Mouse (Mus musculus): Measurements from ENCODE around the gene Fcrla. TPM values are rescaled to one million over a fixed set of nuclear protein-coding genes. Genes with fewer than 3 reads are reported as not detected.
"Not testable (repeated sequence)": the region's sequence is repeated elsewhere in the genome, so short reads cannot be mapped to it uniquely, and the experiment has no call there.

Gene Fcrla
- total RNA-seq (2021), result not detected

DNA sequence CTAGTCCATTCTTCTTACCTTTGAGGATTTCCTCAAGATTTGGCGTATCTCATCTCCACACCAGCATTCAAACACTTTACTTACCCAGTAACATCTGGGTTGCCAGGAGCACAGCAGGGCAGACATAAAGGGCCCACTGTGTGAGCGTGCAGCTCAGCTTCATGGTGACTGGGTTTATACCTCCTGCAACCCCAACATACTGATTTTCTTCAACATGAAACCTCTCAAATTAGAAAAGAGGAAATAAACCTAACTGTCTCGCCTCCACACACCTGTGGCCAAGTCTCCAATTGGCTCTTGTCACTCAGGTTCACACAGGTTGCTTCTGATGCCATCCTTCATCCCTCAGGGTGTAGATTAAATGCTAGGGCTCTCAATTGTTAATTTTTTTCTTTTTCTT lies at the start of gene Fcrla:
Fcrla (minus strand) TSS at position 206 of the 400 bp plus-strand sequence.
- no peak for DNase-seq
- intact Hi-C loops (cut with DNase I), result no loop called here

DNA sequence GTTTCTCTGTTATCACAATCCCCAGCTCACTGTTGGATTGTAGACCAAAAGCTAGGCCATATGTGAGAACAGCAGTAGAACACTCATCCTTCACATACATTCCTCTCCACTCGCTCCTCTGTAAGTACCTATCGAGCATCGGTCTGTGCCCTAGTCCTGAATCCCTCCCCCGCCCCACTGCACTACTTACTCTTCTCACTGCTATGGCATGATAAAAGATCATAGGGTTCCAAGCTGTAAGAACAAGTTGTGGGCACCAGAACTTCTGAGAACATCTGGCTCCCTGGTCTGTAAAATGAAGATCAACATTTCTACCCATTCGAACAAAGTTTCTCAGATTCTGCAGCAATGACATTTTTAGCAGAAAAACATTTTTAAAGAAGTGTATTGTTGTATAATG lies 49.1 kb upstream of the Fcrla start, which contains the start of gene Fcgr2b:
Fcgr2b (minus strand) TSS at position 101 of the 400 bp plus-strand sequence.
- DNase-seq, result no peak
- intact Hi-C loops (cut with DNase I), result no loop called here

DNA sequence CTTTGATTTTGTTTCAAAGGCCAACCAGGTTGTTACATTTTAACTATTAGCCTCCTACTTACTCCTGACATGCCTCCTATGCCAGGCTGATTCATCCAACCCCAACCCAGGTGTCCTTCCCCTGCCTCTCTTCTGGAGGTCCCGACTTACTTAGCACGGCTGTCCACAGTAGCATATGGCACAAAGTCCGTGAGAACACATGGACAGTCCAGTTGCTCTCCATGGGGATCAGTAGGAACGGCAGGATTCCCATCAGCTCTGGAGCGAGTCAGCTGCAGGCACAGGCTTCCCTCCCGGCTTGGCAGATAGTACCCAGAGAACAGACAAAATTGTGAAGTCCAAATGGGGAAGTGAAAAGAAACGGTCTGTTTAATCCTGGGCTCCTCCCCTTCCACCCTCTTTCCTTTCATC lies 48.4 kb upstream of the Fcrla start:
- intact Hi-C loops (cut with DNase I), result no loop called here
- DNase-seq, result no peak

DNA sequence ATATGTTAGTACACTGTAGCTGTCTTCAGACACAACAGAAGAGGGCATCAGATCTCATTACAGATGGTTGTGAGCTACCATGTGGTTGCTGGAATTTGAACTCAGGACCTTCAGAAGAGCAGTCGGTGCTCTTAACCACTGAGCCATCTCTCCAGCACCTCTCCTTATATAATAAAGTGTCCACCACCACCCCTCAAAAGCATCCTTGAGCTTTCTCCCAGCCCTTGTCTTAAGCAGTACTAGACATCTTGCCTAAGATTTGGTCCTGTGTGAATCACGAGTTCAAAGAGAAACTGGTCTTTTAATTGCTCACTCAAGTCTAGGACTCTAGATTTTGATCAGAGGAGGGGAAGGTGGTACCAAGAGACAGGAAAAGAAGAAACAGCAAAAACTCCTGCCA lies 48.0 kb upstream of the Fcrla start:
- DNase-seq; intact Hi-C loops (cut with DNase I): not testable (repeated sequence)

DNA sequence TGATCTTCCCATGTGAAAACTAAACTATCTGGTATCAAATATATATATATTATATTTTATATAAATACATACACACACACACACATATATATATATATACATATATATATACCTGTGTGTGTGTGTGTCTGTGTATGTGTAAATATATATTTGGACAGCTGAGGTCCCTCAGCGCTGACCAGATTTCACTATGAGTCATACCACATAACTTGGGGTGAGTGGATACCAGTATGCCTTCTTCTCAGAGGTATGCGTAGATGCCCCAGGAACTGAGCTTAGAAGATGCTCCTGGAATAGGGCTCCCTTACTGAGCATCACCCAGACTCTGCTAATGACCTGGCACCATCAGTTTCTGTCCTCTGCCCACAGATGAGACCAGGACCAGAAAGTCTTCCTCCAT lies 47.4 kb upstream of the Fcrla start:
- intact Hi-C loops (cut with DNase I), result no loop called here
- no peak for DNase-seq

DNA sequence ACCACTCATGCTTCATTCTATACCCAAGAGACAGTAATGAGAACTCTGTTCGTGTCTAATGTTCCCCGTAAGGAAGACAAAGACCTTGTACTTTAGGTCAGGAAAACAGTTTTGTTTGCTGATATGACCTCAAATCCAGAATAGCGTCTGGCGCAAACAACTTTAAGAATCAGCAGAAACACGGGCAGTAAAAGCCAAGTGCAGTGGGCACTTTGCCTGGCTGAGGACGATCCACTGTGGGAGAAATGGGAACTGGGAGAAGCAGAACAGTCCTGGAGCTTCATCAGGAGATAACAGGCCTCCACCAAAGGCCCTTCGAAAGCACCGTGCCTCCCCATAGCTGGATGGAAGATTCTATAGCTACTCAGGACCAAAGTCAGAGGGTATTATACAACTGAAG lies 46.8 kb upstream of the Fcrla start:
- intact Hi-C loops (cut with DNase I), result no loop called here
- no peak for DNase-seq

DNA sequence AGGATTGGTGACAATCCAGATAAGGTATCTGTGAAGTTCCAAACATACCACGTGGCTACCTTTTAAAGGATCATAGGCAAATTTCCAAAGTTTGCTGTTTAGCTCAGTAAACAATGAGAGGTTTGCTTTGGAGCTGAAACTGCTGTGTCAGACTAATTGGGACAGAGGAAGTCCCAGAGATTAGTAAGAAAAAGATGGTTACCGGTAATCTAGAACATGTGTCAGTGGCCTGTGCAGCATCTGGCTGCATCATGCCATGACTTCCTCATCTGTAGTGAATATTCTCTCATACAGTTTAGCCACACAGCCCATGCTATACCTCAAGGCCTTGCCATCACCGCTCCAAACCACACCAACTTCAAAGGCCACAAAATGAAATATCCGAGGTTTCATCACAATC lies 45.6 kb upstream of the Fcrla start:
- intact Hi-C loops (cut with DNase I), result no loop called here

DNA sequence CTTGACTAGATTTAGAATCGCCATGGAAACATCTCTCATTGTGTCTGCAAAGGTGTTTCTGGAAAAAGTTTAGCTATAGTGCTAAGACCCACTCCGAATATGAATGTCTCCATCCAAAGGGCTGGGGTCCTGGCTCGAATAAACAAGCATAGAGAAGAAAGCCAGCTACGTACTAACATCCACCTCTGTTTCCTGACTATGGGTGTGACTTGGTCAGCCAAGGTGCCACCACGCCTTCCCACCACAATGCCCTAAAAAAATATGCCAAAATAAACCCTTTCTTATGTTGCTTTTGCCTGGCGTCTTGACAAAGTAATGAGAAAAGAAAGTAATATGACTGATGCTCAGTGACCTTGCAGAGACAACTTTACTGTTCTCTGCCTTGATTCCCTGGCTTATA lies 45.1 kb upstream of the Fcrla start:
- no peak for DNase-seq
- intact Hi-C loops (cut with DNase I), result no loop called here

More for the DNA sequence above, 45.6 kb upstream of the Fcrla start:
- no peak for DNase-seq

DNA sequence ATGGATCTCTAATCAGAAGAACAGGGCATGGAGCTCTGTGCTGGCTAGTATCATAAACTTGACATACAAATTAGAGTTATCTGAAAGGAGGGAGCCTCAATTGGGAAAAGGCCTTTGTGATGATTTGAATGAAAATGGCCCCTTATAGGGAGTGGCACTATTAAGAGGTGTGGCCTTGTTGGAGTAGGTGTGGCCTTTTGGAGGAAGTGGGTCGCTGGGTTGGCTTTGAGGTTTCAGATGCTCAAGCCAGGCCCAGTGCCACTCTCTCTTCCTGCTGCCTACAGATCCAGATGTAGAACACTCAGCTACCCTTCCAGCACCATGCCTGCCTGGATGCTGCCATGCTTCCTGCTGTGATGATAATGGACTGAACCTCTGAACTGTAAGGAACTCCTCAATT lies 41.2 kb upstream of the Fcrla start:
- intact Hi-C loops (cut with DNase I), result no loop called here
- DNase-seq, result no peak

DNA sequence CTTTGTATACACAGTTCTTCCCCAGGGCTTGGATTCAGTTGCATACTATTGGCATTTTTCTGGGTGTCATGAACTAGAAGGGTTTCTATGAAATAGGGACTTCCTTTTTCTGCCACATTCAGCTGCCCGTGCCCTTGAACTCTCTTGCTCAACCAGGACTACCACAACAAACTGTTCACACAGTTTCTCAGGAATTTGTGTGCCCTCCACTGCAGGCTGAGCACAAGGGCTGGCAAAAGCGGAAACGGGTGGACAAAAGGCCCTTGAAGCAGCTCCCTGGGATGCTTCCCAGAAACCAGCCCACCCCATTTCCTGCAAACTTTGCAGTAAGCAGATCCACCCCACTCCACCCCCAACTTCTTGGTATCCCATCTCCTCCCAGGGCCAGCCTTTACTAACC lies 40.2 kb upstream of the Fcrla start:
- no peak for DNase-seq
- intact Hi-C loops (cut with DNase I), result no loop called here

DNA sequence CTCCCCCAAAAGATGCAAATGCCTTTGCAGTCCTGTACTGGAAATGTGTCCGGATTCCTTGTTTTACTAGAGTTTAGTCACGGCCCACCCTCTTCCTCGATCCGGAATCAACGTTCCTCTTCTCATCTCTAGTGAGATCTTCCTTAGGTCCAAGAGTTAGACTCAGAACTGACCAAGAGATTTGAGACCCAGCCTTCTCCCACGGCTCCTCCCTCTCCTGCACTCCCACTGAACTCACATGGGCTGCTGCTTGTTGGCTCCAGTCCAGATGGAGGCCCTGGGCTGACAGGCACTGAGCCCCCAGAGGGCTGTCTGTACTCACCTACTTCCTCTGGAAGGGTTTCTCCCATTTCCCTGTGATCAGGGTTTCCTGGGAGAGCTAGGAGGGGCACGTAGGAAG lies 35.7 kb upstream of the Fcrla start:
- intact Hi-C loops (cut with DNase I), result no loop called here
- DNase-seq, result no peak

DNA sequence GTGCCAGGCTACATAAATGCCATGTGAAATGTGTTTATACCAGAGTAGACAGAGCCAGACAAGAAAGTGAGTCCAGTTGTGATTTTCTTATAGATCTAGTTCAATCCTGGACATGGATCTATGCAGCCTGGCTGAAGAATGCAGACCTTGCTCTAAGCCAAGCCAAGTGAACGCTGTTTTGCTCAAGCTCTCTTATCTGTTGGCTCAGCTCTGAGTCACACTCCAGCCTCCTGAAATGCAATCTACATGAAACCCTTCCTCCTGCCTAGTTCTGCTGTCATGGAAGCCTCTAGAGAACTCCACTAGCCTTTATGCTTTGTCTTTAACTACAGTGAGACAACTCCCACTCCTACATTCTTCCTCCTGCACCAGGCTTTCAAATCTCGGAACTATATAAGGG lies 34.9 kb upstream of the Fcrla start:
- no peak for DNase-seq
- intact Hi-C loops (cut with DNase I), result no loop called here

DNA sequence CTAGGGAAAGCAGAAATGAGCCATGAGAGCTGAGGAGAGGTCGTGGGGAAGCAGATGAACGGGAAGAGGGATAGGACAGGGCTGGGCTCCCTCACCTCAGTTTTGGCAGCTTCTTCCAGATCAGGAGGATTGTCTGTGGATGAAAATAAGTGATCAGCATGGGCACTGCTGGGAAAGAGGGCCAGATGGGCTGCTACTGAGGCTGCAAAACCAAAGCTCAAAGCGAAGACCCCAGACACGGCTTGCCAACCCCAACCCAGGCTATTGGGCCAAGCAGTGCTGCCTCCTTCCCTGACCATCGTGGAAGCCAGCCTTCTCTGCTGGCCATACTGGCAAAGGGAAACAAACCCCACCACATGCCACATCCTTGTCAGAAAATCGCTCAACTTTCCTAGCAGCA lies 33.7 kb upstream of the Fcrla start:
- intact Hi-C loops (cut with DNase I), result no loop called here
- peak; percentile 3 for DNase-seq

DNA sequence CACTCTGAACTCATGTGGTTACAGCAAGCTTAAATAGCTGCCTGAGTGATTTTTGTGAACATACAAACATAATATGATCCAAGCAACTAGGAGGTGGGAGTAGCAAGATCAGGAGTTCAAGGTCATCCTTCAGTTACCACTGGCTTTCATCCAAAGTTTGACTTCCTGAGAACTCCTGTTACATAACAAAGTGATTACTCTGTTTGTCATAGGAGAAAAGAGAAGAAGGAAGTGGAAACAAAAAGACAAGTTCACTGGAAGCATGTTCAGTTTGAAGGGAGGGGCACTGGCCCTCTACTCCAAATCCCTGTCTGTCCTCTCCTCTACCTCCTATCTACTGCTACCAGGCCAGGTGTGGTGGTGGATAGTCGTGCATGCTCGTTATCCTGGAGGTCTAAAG lies 32.4 kb upstream of the Fcrla start:
- intact Hi-C loops (cut with DNase I), result no loop called here
- no peak for DNase-seq

DNA sequence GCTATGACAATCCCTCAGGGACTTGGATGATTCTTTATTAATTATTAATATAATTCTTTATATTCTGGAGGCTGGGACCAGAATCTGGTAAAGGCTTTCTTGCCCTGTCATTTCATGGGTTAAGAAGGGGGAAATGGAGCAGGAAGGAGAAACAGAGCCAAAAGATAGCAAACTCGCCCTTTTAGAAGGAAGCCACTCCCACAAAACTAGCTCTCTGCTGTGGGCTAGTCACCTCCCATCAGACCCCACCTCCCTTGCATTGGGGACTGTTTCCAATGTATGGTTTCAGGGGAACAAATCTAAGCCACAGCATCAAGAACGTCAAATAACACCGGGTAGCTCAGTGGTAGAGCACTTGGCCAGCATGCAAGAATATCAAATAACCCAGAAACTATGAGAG lies 30.8 kb upstream of the Fcrla start:
- no peak for DNase-seq
- intact Hi-C loops (cut with DNase I), result no loop called here

DNA sequence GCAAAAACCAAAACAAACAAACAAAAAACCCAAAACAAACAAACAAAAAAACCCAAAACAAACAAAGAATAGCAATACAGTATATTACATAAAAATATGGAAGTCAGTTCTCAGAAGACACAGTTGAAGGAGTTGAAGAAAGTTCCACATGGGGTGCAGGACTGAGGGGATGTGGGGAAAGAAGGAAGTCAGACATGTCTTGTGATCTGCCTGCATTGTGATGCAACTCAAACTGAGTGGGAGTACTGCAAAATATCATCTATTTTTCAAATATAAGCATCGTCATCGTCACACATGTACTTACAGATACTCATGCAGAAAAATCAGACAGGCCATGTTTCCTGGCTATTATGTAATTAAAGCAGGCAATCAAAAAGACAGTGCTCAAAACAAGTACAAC lies 25.8 kb upstream of the Fcrla start:
- intact Hi-C loops (cut with DNase I), result no loop called here
- no peak for DNase-seq

DNA sequence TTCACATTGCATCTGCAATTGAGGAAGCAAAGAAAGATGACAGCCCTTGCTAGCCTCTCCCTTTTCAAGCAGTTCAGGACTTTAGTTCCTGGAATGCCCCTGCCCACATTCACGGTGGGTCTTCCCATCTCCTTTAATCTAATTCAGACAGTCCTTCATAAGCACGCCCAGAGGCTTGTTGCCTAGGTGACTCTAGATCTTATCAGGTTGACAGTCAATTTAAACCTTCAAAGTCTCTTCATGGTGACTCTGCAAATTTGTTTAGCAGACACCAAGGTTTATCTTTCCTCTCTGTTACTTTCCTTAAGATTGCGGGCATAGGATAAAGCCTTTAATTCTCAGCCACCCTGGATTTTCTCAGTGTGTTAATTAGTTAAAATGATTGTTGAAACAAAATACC lies 23.4 kb upstream of the Fcrla start:
- no peak for DNase-seq
- intact Hi-C loops (cut with DNase I), result no loop called here

DNA sequence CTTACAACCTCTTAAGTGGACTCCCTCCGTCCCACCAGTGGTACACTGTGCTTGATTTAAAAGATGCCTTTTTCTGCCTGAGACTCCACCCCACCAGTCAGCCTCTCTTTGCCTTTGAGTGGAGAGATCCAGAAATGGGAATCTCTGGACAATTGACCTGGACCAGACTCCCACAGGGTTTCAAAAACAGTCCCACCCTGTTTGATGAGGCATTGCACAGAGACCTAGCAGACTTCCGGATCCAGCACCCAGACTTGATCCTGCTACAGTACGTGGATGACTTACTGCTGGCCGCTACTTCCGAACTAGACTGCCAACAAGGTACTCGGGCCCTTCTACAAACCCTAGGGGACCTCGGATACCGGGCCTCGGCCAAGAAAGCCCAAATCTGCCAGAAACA lies 17.5 kb upstream of the Fcrla start:
- DNase-seq; intact Hi-C loops (cut with DNase I): not testable (repeated sequence)

DNA sequence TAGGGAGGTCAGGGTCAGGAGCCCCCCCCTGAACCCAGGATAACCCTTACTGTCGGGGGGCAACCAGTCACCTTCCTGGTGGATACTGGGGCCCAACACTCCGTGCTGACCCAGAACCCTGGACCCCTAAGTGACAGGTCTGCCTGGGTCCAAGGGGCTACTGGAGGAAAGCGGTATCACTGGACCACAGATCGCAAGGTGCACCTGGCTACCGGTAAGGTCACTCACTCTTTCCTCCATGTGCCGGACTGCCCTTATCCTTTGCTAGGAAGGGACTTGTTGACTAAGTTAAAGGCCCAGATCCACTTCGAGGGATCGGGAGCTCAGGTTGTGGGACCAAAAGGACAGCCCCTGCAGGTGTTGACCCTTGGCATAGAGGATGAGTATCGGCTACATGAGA lies 16.8 kb upstream of the Fcrla start:
- DNase-seq; intact Hi-C loops (cut with DNase I): not testable (repeated sequence)

DNA sequence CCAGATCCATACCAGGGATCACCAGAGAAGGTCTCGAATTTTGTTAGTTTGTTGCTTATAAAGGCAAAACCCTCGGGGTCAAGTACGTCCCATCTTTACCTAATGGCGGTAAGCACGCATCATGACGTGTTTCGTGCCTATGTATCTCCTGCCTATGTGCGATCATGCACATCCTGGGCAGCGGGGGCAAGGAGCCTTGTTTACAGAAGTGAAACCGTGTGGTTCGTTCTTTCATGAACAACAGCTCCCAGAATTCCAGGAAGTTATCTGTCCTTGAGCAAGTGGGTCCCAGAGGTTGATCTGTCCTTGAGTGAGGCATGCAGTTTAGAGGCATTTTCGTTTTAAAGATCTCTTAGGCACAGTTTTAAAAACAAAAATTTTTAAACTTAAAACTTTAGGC lies 11.9 kb upstream of the Fcrla start:
- intact Hi-C loops (cut with DNase I), result no loop called here
- no peak for DNase-seq

DNA sequence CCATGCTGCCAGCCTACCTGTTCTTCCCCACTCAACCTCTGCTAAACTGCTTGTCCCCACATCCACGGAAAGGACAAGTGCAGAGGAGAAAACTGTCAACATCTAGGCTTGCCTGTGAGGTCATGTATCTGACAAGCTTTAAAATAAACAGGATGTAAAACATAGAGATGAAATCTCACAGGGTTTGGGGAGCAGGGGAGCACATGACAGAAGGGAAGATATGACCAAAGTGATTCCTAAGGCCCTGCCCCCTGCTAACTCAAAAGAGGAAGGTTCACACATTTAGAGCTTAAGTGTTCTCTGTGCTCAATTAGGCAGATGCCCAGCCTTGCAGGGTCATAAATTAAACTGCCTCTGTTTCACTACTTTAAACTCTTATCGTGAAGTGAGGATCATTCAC lies 7.0 kb upstream of the Fcrla start:
- intact Hi-C loops (cut with DNase I), result no loop called here
- no peak for DNase-seq

DNA sequence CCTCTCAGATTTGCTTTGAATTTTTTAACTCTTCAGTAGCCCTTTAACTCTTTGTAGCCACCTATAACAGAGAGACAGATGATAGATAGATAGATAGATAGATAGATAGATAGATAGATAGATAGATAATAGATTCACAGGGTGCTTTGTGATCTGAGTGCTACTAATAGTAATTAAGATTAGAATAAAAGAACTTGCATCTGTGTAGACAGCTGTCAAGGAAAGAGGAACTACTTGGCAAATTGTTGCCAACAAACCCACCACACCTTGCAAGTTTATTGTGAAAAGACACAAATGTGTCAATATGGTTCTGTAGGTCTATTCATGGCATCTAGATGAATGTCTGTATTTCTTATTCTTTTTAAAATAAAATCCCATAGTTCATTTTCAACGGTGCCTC lies 6.6 kb upstream of the Fcrla start:
- intact Hi-C loops (cut with DNase I), result no loop called here
- DNase-seq, result no peak

DNA sequence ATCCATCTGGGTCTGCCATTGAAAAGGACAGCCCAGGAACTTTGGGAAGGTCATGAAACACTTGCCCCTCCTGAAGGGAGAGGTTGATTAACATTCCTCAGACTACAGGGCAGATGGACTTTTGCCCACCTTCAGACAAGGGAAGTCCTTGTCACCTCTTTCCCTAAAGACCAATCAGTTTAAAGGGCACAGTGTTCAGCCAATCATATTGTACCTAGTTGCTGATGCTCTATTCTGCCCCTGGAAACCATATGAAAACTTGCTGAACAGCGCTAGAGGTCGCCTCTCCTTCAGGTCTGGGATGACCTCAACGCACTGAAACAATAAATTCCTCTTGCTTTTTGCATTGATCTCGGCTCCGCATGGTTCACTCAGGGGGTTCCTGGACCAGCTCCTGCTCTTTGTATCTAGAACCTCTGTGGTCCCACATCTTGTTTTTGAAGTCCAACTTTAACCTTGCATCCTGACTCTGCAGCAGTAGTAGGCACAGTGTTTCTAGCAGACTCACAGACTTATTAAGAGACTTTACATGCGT lies 6.1 kb upstream of the Fcrla start:
- intact Hi-C loops (cut with DNase I), result no loop called here
- no peak for DNase-seq

DNA sequence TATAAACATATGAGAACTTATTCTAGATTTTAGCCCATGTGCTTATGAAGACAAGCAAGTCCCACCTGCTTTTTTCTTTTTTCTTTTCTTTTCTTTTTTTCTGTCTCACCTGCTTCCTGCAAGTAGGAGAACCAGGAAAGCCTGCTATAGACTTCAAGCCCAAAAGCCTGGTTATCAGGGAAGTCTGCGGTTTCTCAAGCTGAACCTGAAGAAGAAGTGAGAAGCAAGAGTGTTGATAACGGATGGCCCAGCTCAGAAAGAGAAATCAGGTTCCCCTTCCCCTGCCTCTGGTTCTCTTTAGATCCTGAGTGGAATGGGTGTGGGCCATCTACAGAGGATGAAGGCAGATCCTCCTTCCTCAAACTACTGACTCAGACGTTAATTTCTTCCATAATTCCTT lies 4.7 kb upstream of the Fcrla start:
- DNase-seq, result no peak
- intact Hi-C loops (cut with DNase I), result no loop called here
